Mouse (Mus musculus): ENCODE measurements around the gene Sgms2. TPM values are rescaled to one million over a fixed set of nuclear protein-coding genes. Genes with fewer than 3 reads are reported as not detected.

Gene Sgms2
- polyA plus RNA-seq, 1 experiment from 2014 or later = 4.6 TPM

DNA sequence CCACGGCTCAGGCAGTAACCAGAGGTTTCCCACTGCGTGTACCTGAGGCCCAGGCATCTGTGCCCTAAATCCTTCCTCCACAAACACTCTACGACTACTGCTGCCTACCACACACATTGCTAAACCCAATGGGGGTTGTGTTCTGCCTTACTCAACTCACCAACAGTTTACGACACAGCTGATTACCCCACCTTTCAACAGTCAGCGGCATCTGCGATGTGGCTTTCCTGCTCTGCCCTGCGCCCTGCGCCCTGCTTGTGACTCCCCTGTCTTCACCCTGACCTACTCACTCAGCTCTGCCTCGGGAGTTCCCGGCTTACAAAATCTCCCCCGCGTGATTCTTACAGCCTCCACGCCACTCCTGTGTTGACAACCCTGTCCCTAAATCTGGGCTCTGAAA is 16.7 kb downstream of the Sgms2 start:
- 79% methylated on average over 13 of the region's 13 CpGs for WGBS
- no peaks in the 10 kb centered on the region for H3K9me3 ChIP-seq (ENCODE audit: control insufficient read depth, low read length)

DNA sequence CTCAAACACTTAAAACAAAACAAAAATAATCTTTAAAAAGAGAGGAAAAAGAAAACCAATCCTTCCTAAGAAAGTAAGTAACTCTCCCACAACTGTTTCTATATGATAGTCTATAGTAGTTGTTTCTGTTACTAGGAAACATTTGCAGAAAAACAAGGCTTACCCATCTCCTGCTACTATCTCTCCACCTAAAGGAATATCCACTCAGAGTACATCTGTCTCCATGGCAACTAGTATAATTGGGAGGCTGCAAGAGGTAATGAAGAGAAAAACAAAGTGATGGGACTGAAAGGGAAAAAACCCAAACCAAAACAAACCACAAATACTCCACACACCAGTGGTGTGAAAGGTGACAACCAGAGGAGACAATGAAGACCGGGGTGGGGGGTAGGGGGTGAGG is 17.7 kb downstream of the Sgms2 start:
- ATAC-seq (ENCODE audit: low FRiP score) (0 out of 2 replicates have a peak, but pooled peaks have one; percentile 42), DNase-seq (ENCODE audit: low spot score) (peak; percentile 46)
- H3K36me3 ChIP-seq (replicated peaks; ENCODE audit: control insufficient read depth, insufficient read depth) = no peaks in the 10 kb centered on the region
- H3K27me3 ChIP-seq (ENCODE audit: control insufficient read depth, insufficient read depth, low read length) = no peaks in the 10 kb centered on the region
- H3K4me2 ChIP-seq (replicated peaks) = no peak overlapping the region
- H3K9ac ChIP-seq = no peak overlapping the region
- H3K27ac ChIP-seq = no peak overlapping the region
- no peaks in the 10 kb centered on the region for H3K9me3 ChIP-seq (ENCODE audit: control insufficient read depth, low read length)
- WGBS = 33% methylated on average over 1 of the region's 1 CpGs
- peaks cover 10% of the 10 kb centered on the region; the same call in 1 of the 2 replicates for H3K4me1 ChIP-seq (replicated peaks; ENCODE audit: control insufficient read depth, insufficient read depth, low read length)
- H3K4me3 ChIP-seq (replicated peaks; ENCODE audit: low read length) = no peak overlapping the region

More for the DNA sequence above, 16.7 kb downstream of the Sgms2 start:
- DNase-seq (ENCODE audit: low spot score) = no peak
- no peak for ATAC-seq (ENCODE audit: low FRiP score)
- Histone ChIP-seq H3K4me2 (replicated peaks) (no peak overlapping the region), H3K4me3 (replicated peaks; ENCODE audit: low read length) (no peak overlapping the region), H3K27me3 (ENCODE audit: control insufficient read depth, insufficient read depth, low read length) (no peaks in the 10 kb centered on the region), H3K27ac (no peak overlapping the region), H3K4me1 (replicated peaks; ENCODE audit: control insufficient read depth, insufficient read depth, low read length) (peaks cover 10% of the 10 kb centered on the region; the same call in 1 of the 2 replicates), H3K9ac (no peak overlapping the region), H3K36me3 (replicated peaks; ENCODE audit: control insufficient read depth, insufficient read depth) (no peaks in the 10 kb centered on the region)

DNA sequence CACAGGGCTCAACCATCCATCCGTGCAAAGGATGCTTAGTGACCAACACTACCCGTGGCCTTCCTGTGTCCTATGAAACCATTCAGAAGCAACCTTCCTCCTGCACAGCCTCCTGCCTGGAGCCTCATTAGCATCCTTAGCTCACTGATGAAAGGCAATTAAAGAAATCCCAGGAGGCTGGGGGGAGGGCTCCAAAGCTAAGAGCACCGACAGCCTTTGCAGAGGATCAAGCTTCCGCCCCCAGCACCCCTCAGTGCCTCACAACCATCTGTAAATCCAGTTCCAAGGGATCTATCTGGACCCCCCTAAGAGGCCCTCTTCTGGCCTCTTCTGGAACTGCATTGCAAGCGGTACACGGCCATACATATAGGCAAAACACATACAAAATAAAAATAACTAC is 19.4 kb downstream of the Sgms2 start:
- DNase-seq (ENCODE audit: low spot score) (no peak), ATAC-seq (ENCODE audit: low FRiP score) (peak; percentile 64)
- H3K9me3 ChIP-seq (ENCODE audit: control insufficient read depth, low read length) = no peaks in the 10 kb centered on the region
- no peaks in the 10 kb centered on the region for H3K27me3 ChIP-seq (ENCODE audit: control insufficient read depth, insufficient read depth, low read length)
- H3K4me1 ChIP-seq (replicated peaks; ENCODE audit: control insufficient read depth, insufficient read depth, low read length) = peaks cover 10% of the 10 kb centered on the region; the same call in 1 of the 2 replicates
- WGBS = 39% methylated on average over 6 of the region's 6 CpGs
- H3K9ac ChIP-seq = no peak overlapping the region
- H3K4me3 ChIP-seq (replicated peaks; ENCODE audit: low read length) = no peak overlapping the region
- H3K36me3 ChIP-seq (replicated peaks; ENCODE audit: control insufficient read depth, insufficient read depth) = no peaks in the 10 kb centered on the region
- no peak overlapping the region for H3K27ac ChIP-seq
- H3K4me2 ChIP-seq (replicated peaks) = no peak overlapping the region

DNA sequence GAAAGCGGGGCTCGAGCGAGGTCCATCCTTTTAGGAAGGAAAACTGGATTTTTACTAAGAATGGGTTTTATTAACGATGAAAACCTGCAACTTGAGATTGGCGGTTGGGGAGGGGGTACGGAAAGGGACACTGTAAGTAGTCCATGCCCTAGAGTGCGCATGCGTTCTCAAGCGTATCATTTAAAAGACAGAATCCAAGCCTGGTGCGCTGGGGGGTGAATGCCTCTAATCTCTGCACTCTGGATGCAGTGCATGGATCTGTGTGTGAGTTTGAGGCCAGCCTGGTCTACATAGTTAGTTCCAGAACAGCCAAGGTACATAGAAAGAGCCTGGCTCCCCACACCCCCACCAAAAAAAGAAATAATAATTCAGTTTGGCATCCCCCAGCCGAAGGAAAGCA is 19.8 kb downstream of the Sgms2 start:
- H3K27me3 ChIP-seq (ENCODE audit: control insufficient read depth, insufficient read depth, low read length) = no peaks in the 10 kb centered on the region
- no peak overlapping the region for H3K4me3 ChIP-seq (replicated peaks; ENCODE audit: low read length)
- no peaks in the 10 kb centered on the region for H3K36me3 ChIP-seq (replicated peaks; ENCODE audit: control insufficient read depth, insufficient read depth)
- no peak for DNase-seq (ENCODE audit: low spot score)
- H3K4me1 ChIP-seq (replicated peaks; ENCODE audit: control insufficient read depth, insufficient read depth, low read length) = peaks cover 10% of the 10 kb centered on the region; the same call in 1 of the 2 replicates
- H3K4me2 ChIP-seq (replicated peaks) = no peak overlapping the region
- 67% methylated on average over 11 of the region's 11 CpGs for WGBS
- no peak; the same call in 1 of the 2 replicates for ATAC-seq (ENCODE audit: low FRiP score)
- no peak overlapping the region for H3K27ac ChIP-seq
- H3K9me3 ChIP-seq (ENCODE audit: control insufficient read depth, low read length) = no peaks in the 10 kb centered on the region
- no peak overlapping the region for H3K9ac ChIP-seq

DNA sequence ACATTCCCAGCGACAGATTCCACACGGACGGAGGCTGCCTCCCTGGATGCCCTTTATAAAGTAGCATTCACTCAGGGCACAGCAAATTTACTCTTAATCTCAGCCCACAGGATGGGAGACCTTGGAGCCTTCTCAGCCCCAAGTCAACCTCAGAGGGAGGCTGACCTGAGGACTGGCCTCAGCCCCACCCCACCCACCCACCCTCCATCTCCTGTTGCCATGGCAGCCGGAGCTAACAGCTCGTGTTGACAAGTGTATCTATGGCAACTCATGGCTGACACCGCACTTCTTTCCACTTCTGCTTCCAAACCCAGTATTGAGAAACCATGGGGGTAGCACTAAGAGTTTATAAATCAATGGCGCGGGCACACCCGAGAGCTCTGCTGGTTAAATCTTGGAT is 20.4 kb downstream of the Sgms2 start:
- no peaks in the 10 kb centered on the region for H3K36me3 ChIP-seq (replicated peaks; ENCODE audit: control insufficient read depth, insufficient read depth)
- ATAC-seq (ENCODE audit: low FRiP score) = 0 out of 2 replicates have a peak, but pooled peaks have one; percentile 53
- H3K4me1 ChIP-seq (replicated peaks; ENCODE audit: control insufficient read depth, insufficient read depth, low read length) = peaks cover 10% of the 10 kb centered on the region; the same call in 1 of the 2 replicates
- H3K4me3 ChIP-seq (replicated peaks; ENCODE audit: low read length) = no peak overlapping the region
- no peak overlapping the region for H3K9ac ChIP-seq
- no peak overlapping the region for H3K27ac ChIP-seq
- no peaks in the 10 kb centered on the region for H3K9me3 ChIP-seq (ENCODE audit: control insufficient read depth, low read length)
- WGBS = 23% methylated on average over 9 of the region's 9 CpGs
- peak; percentile 35 for DNase-seq (ENCODE audit: low spot score)
- H3K4me2 ChIP-seq (replicated peaks) = no peak overlapping the region
- H3K27me3 ChIP-seq (ENCODE audit: control insufficient read depth, insufficient read depth, low read length) = no peaks in the 10 kb centered on the region

DNA sequence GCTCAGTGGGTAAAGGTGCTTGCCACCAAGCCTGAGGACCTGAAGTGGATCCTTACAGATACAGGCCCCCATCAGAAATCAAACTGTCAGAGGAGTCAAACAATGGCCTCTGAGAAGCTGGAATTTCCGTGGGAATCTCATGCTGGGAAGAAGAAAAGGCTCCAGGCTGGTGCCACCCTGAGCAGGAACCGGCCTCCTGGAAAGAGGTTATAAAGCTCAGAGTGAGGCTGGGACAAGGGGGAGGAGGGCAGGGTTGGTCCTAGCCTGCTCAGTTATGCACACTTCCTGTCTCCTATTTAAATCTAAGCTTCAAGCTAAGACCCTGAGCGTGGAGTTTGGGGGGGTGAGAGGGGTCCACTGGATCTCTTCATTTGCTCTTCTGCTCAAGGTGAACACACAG is 21.6 kb downstream of the Sgms2 start:
- H3K4me2 ChIP-seq (replicated peaks) = no peak overlapping the region
- 5% methylated on average over 3 of the region's 3 CpGs for WGBS
- H3K4me3 ChIP-seq (replicated peaks; ENCODE audit: low read length) = no peak overlapping the region

DNA sequence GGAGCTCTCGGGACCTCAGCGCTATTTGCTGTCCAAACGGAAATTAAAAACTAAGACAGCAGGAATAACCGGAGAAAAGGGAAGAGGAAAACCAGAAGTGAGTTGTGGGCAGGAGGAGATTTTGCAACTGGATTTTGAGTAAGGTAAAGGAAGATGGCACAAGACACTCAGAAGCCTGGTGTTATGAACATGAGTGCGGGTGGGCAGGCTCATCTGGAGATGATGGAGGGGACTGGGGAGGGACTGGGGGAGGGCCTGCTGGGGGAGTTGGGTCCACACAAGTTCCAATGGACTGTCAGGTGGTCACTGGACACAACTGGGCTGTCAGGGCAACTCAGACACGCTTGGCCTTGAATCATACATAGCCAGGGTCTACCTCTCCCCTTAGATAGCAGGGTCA is 24.8 kb downstream of the Sgms2 start:
- no peak overlapping the region for H3K27ac ChIP-seq
- H3K4me2 ChIP-seq (replicated peaks) = no peak overlapping the region
- H3K4me3 ChIP-seq (replicated peaks; ENCODE audit: low read length) = no peak overlapping the region
- ATAC-seq (ENCODE audit: low FRiP score) (no peak), DNase-seq (ENCODE audit: low spot score) (no peak)
- no peaks in the 10 kb centered on the region for H3K27me3 ChIP-seq (ENCODE audit: control insufficient read depth, insufficient read depth, low read length)
- no peaks in the 10 kb centered on the region for H3K9me3 ChIP-seq (ENCODE audit: control insufficient read depth, low read length)
- H3K36me3 ChIP-seq (replicated peaks; ENCODE audit: control insufficient read depth, insufficient read depth) = no peaks in the 10 kb centered on the region
- H3K4me1 ChIP-seq (replicated peaks; ENCODE audit: control insufficient read depth, insufficient read depth, low read length) = peaks cover 6% of the 10 kb centered on the region; the same call in 1 of the 2 replicates
- H3K9ac ChIP-seq = no peak overlapping the region
- WGBS = 88% methylated on average over 6 of the region's 6 CpGs

More for the DNA sequence above, 21.6 kb downstream of the Sgms2 start:
- peaks cover 10% of the 10 kb centered on the region; the same call in 1 of the 2 replicates for H3K4me1 ChIP-seq (replicated peaks; ENCODE audit: control insufficient read depth, insufficient read depth, low read length)
- H3K27me3 ChIP-seq (ENCODE audit: control insufficient read depth, insufficient read depth, low read length) = no peaks in the 10 kb centered on the region
- ATAC-seq (ENCODE audit: low FRiP score) (no peak), DNase-seq (ENCODE audit: low spot score) (no peak)
- no peaks in the 10 kb centered on the region for H3K36me3 ChIP-seq (replicated peaks; ENCODE audit: control insufficient read depth, insufficient read depth)
- no peak overlapping the region for H3K9ac ChIP-seq
- no peaks in the 10 kb centered on the region for H3K9me3 ChIP-seq (ENCODE audit: control insufficient read depth, low read length)
- no peak overlapping the region for H3K27ac ChIP-seq

DNA sequence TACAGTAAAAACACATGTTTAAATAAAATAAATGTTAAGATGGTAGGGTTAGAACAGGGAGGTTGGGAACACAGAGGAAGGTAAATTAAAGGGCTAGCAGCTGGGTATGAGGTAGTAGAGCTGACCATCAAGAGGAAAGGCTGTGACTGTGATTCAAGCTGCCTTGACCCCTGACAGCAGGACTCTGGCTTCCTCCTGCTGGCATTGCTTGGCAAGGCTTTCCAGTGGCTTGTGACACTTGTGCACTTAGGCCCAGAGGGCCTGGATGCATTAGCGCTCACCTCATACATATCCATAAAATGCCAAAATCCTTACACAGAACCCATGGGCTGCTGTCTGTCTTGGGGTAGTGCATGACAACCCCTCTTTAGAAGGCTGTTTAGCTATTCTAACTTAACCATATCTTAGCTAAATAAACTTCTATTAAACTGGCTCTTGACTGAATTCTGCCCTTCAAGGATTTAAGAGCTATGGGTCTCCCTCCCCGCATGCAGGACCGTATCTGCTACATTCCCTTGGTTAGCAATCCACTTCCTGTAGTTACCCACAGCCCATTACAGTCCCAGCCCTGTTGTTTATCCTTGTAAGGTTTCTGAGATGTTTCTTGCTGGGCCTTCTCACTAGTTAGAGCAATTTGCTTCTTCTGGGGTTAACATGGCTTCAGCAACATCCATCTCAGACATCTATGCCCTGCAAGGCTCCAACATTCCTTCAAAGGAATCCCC is 25.5 kb downstream of the Sgms2 start:
- DNase-seq (ENCODE audit: low spot score) (no peak), ATAC-seq (ENCODE audit: low FRiP score) (no peak)
- H3K36me3 ChIP-seq (replicated peaks; ENCODE audit: control insufficient read depth, insufficient read depth) = no peaks in the 10 kb centered on the region
- WGBS = 89% methylated on average over 3 of the region's 3 CpGs
- H3K4me2 ChIP-seq (replicated peaks) = no peak overlapping the region
- H3K27me3 ChIP-seq (ENCODE audit: control insufficient read depth, insufficient read depth, low read length) = no peaks in the 10 kb centered on the region
- no peak overlapping the region for H3K4me3 ChIP-seq (replicated peaks; ENCODE audit: low read length)
- H3K9me3 ChIP-seq (ENCODE audit: control insufficient read depth, low read length) = no peaks in the 10 kb centered on the region
- peaks cover under 1% of the 10 kb centered on the region; the same call in 1 of the 2 replicates for H3K4me1 ChIP-seq (replicated peaks; ENCODE audit: control insufficient read depth, insufficient read depth, low read length)
- H3K9ac ChIP-seq = no peak overlapping the region
- no peak overlapping the region for H3K27ac ChIP-seq

DNA sequence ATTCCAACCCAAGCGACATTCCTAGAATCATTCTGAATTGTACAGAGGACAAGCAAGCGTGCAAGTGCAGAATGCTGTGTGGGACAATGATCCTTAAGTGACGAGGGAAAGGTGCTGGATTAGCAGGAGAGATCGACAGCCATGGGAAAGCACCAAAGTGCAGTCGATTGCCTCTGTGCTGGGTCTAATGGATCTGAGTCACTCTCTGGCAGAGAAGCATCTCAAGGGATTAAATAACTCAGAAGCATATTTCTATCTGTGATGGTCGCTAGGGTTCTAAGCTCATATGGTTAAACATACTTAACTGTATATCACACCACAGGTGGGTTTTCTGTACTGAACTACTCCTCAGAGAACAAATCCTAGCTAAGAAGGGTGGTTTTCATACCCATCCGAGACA is 118.2 kb downstream of the Sgms2 start:
- DNase-seq (ENCODE audit: low spot score) (no peak), ATAC-seq (ENCODE audit: low FRiP score) (no peak)
- H3K36me3 ChIP-seq (replicated peaks; ENCODE audit: control insufficient read depth, insufficient read depth) = no peaks in the 10 kb centered on the region
- no peak overlapping the region for H3K27ac ChIP-seq
- H3K4me1 ChIP-seq (replicated peaks; ENCODE audit: control insufficient read depth, insufficient read depth, low read length) = no peaks in the 10 kb centered on the region
- no peaks in the 10 kb centered on the region for H3K9me3 ChIP-seq (ENCODE audit: control insufficient read depth, low read length)
- no peak overlapping the region for H3K4me3 ChIP-seq (replicated peaks; ENCODE audit: low read length)
- no peak overlapping the region for H3K4me2 ChIP-seq (replicated peaks)
- no peak overlapping the region for H3K9ac ChIP-seq
- WGBS = 83% methylated on average over 7 of the region's 7 CpGs
- no peaks in the 10 kb centered on the region for H3K27me3 ChIP-seq (ENCODE audit: control insufficient read depth, insufficient read depth, low read length)
